Mouse (Mus musculus) MEL (cell line): ENCODE data around the gene 4930438A08Rik. TPM values are rescaled to one million over a fixed set of nuclear protein-coding genes. Genes with fewer than 3 reads are reported as not detected.

Experiments used
- DNase-seq: peaks from one replicate; pipeline ENCODE4 v3.0.0; 2011; ENCODE audit warnings: low read depth, low spot score
- H3K27ac ChIP-seq: 2 replicates; pipeline ENCODE4 v1.5.1; 2012; ENCODE audit warnings: low read depth, mild to moderate bottlenecking, control low read depth, low read length, moderate library complexity; ENCODE audit not compliant: control insufficient read depth
- H3K27me3 ChIP-seq, 2 experiments: fragments of 150-350 bp in 1 of 2; sonication (generic) in 1 of 2; 2 replicates each; pipeline ENCODE4 v1.6.1; 2012; ENCODE audit warnings: low read length in 2 of 2, mild to moderate bottlenecking in 2 of 2, improper control_type of control experiment in 1 of 2, moderate library complexity in 1 of 2; ENCODE audit not compliant: insufficient read depth in 2 of 2, control insufficient read depth in 1 of 2
- H3K36me3 ChIP-seq, 2 experiments: 2 replicates each; pipeline ENCODE4 v1.6.1; 2012 to 2014; ENCODE audit warnings: low read length in 2 of 2, improper control_type of control experiment in 1 of 2, inconsistent platforms in 1 of 2, mild to moderate bottlenecking in 1 of 2; ENCODE audit not compliant: insufficient read depth in 2 of 2, control insufficient read depth in 1 of 2
- H3K4me1 ChIP-seq, 2 experiments: fragments of 150-350 bp in 1 of 2; sonication (generic) in 1 of 2; 2 replicates each; pipeline ENCODE4 v1.6.1; 2012; ENCODE audit warnings: low read length in 2 of 2, improper control_type of control experiment in 1 of 2, mild to moderate bottlenecking in 1 of 2; ENCODE audit not compliant: insufficient read depth in 2 of 2, control insufficient read depth in 1 of 2
- H3K4me3 ChIP-seq, 2 experiments: fragments of 150-350 bp in 1 of 2; sonication (generic) in 1 of 2; 2 replicates each; pipeline ENCODE4 v1.5.1; 2012; ENCODE audit warnings: low read depth in 2 of 2, low read length in 2 of 2, mild to moderate bottlenecking in 2 of 2, moderate library complexity in 2 of 2, control low read depth in 1 of 2, improper control_type of control experiment in 1 of 2; ENCODE audit not compliant: control insufficient read depth in 1 of 2, insufficient read depth in 1 of 2
- H3K79me2 ChIP-seq: 2 replicates; pipeline ENCODE4 v1.6.1; 2012; ENCODE audit warnings: mild to moderate bottlenecking, low read length, moderate library complexity; ENCODE audit not compliant: control insufficient read depth, poor library complexity, insufficient read depth
- H3K9ac ChIP-seq: 2 replicates; pipeline ENCODE4 v1.6.1; 2012; ENCODE audit warnings: low read depth, mild to moderate bottlenecking, control low read depth, low read length, moderate library complexity; ENCODE audit not compliant: control insufficient read depth, poor library complexity, severe bottlenecking
- H3K9me3 ChIP-seq: fragments of 150-350 bp; sonication (generic); replicated peaks from 2 replicates; pipeline ENCODE4 v1.6.1; 2012; ENCODE audit warnings: mild to moderate bottlenecking, low read length, improper control_type of control experiment, moderate library complexity; ENCODE audit not compliant: insufficient read depth
- BHLHE40 ChIP-seq: IDR thresholded peaks from 2 replicates; pipeline ENCODE4 v1.6.1; 2012; ENCODE audit warnings: low read depth, mild to moderate bottlenecking, inconsistent platforms, low read length, improper control_type of control experiment, borderline replicate concordance
- CHD1 ChIP-seq: IDR thresholded peaks from 2 replicates; pipeline ENCODE4 v1.6.1; 2012; ENCODE audit warnings: low read depth, mild to moderate bottlenecking, inconsistent platforms, low read length, improper control_type of control experiment
- CHD2 ChIP-seq: IDR thresholded peaks from 2 replicates; pipeline ENCODE4 v1.6.1; 2011; ENCODE audit warnings: low read length, improper control_type of control experiment
- ELF1 ChIP-seq: IDR thresholded peaks from 2 replicates; pipeline ENCODE4 v1.6.1; 2014; ENCODE audit warnings: low read depth, mild to moderate bottlenecking, inconsistent platforms, low read length, improper control_type of control experiment, moderate library complexity
- ETS1 ChIP-seq: IDR thresholded peaks from 2 replicates; pipeline ENCODE4 v1.6.1; 2012; ENCODE audit warnings: low read depth, mild to moderate bottlenecking, inconsistent platforms, low read length, improper control_type of control experiment, moderate library complexity
- GABPA ChIP-seq: IDR thresholded peaks from 2 replicates; pipeline ENCODE4 v1.6.1; 2012; ENCODE audit warnings: low read depth, mild to moderate bottlenecking, inconsistent platforms, low read length, improper control_type of control experiment, moderate library complexity
- GATA1 ChIP-seq: IDR thresholded peaks from 2 replicates; pipeline ENCODE4 v1.6.1; 2011; ENCODE audit warnings: low read depth, low read length, improper control_type of control experiment
- MYC ChIP-seq: IDR thresholded peaks from 2 replicates; pipeline ENCODE4 v1.6.1; 2011; ENCODE audit warnings: low read depth, mild to moderate bottlenecking, low read length, improper control_type of control experiment, moderate library complexity
- NELFE ChIP-seq: IDR thresholded peaks from 2 replicates; pipeline ENCODE4 v1.6.1; 2011; ENCODE audit warnings: low read depth, low read length, improper control_type of control experiment
- NRF1 ChIP-seq: IDR thresholded peaks from 2 replicates; pipeline ENCODE4 v1.6.1; 2014; ENCODE audit warnings: low read depth, mild to moderate bottlenecking, inconsistent platforms, low read length, improper control_type of control experiment, moderate library complexity; ENCODE audit not compliant: poor library complexity, insufficient read depth, severe bottlenecking
- POLR2A ChIP-seq, 2 experiments: IDR thresholded peaks; 2 replicates each; pipeline ENCODE4 v1.6.1; 2011 to 2012; ENCODE audit warnings: low read length in 2 of 2, mild to moderate bottlenecking in 2 of 2, control low read depth in 1 of 2, improper control_type of control experiment in 1 of 2, low read depth in 1 of 2, moderate library complexity in 1 of 2; ENCODE audit not compliant: control insufficient read depth in 1 of 2, insufficient read depth in 1 of 2, poor library complexity in 1 of 2
- POLR2AphosphoS5 ChIP-seq: IDR thresholded peaks from 2 replicates; pipeline ENCODE4 v1.6.1; 2012; ENCODE audit warnings: low read depth, borderline replicate concordance, mild to moderate bottlenecking, inconsistent platforms, low read length, moderate library complexity, mixed read lengths
- RCOR1 ChIP-seq: IDR thresholded peaks from 2 replicates; pipeline ENCODE4 v1.6.1; 2012; ENCODE audit warnings: low read depth, mild to moderate bottlenecking, inconsistent platforms, low read length, improper control_type of control experiment
- SIN3A ChIP-seq: IDR thresholded peaks from 2 replicates; pipeline ENCODE4 v1.6.1; 2012; ENCODE audit warnings: low read length, improper control_type of control experiment, inconsistent platforms
- SMC3 ChIP-seq: IDR thresholded peaks from 2 replicates; pipeline ENCODE4 v1.6.1; 2011; ENCODE audit warnings: low read depth, low read length, improper control_type of control experiment
- TCF12 ChIP-seq: IDR thresholded peaks from 2 replicates; pipeline ENCODE4 v1.6.1; 2014; ENCODE audit warnings: low read depth, mild to moderate bottlenecking, inconsistent platforms, low read length, improper control_type of control experiment, moderate library complexity
- USF1 ChIP-seq: IDR thresholded peaks from 2 replicates; pipeline ENCODE4 v1.6.1; 2014; ENCODE audit warnings: low read depth, mild to moderate bottlenecking, inconsistent platforms, low read length, improper control_type of control experiment, moderate library complexity
- polyA plus RNA-seq, 2 experiments: library from polyadenylated mRNA; stranded (reverse) in 1 of 2; unstranded in 1 of 2; fragments of >175 nt in 1 of 2; fragments of >200 nt in 1 of 2; gene quantifications; 2 replicates each; pipeline versions ENCODE4 v1.2.1 to v1.2.4; 2012; ENCODE audit warnings: low replicate concordance in 2 of 2, low read depth in 1 of 2; ENCODE audit not compliant: insufficient read length in 2 of 2, insufficient read depth in 1 of 2, missing spikeins in 1 of 2
- total RNA-seq: library from RNA; depleted of rRNA; stranded (reverse); fragments of 300-350 nt; gene quantifications from 2 replicates; pipeline ENCODE4 v1.2.3, GENCODE M21; 2012

The 4930438A08Rik gene
- total and polyA plus RNA-seq, 3 experiments: not detected

GRCm38 (mm10) chr11:58281970-58282496, 7.4 kb downstream of the 4930438A08Rik start:
- no peak overlapping the region for H3K27ac ChIP-seq
- peaks cover 24 to 35% of the 10 kb centered on the region in 2 experiments for H3K27me3 ChIP-seq
- H3K36me3 ChIP-seq: no peaks in the 10 kb centered on the region
- H3K79me2 ChIP-seq: no peaks in the 10 kb centered on the region
- TF ChIP-seq NELFE: no peak
- TF ChIP-seq RCOR1: no peak
- TF ChIP-seq ETS1: no peak
- TF ChIP-seq GATA1: no peak
- no peak for TF ChIP-seq CHD2
- no peak overlapping the region for H3K4me3 ChIP-seq
- no peaks in the 10 kb centered on the region for H3K4me1 ChIP-seq
- DNase-seq: no peak
- no peak overlapping the region for H3K9ac ChIP-seq
- H3K9me3 ChIP-seq: no peaks in the 10 kb centered on the region

- TF ChIP-seq TCF12: no peak
- TF ChIP-seq MYC: no peak
- TF ChIP-seq NELFE: no peak
- TF ChIP-seq NRF1: no peak
- TF ChIP-seq CHD1: no peak
- H3K9me3 ChIP-seq: no peaks in the 10 kb centered on the region
- H3K4me3 ChIP-seq: no peak overlapping the region
- no peak overlapping the region for H3K9ac ChIP-seq
- no peaks in the 10 kb centered on the region for H3K79me2 ChIP-seq
- no peaks in the 10 kb centered on the region for H3K4me1 ChIP-seq
- peaks cover 27 to 34% of the 10 kb centered on the region in 2 experiments for H3K27me3 ChIP-seq
- no peak overlapping the region for H3K27ac ChIP-seq
- H3K36me3 ChIP-seq: no peaks in the 10 kb centered on the region
- no peak for DNase-seq
These were observed 7.9 kb downstream of the 4930438A08Rik start for GRCm38 (mm10) chr11:58282518-58282917.

DNA sequence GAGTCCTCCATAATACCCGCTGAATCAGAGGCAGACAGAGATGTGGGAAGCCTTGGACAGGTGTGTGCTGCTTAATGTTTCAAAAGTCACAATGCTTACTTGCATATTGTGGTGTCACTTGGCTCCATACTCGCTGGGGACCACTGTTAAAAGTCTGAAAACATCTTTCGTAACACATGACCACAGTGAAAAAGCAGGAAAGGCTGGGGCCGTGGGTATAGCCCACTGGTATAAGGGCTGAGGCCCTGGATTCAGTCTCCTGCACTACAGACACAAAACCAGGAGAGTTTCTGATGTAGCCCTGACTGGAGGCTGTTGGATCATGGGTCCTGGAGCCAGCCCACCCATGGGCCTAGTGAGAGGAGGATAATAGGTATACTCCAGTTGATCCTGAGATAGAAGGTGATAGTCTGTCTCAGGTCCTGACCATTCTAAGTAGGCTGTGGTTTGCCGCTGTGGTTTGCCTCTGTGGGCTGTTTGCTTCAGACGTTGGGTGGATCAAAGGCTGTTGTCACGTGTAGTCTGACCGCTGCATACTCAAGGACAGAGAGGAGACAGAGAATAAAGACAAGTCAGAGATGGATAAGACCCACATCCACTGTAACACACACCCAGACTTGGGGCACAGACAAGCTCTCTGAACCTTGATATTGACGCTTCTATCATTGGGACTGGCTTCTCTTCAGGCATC, 15.5 kb downstream of the 4930438A08Rik start:
- H3K4me1 ChIP-seq: no peaks in the 10 kb centered on the region
- no peaks in the 10 kb centered on the region for H3K9me3 ChIP-seq
- H3K27ac ChIP-seq: no peak overlapping the region
- no peak for DNase-seq
- no peak overlapping the region for H3K4me3 ChIP-seq
- H3K79me2 ChIP-seq: no peaks in the 10 kb centered on the region
- no peak for TF ChIP-seq POLR2AphosphoS5
- TF ChIP-seq GABPA: no peak
- TF ChIP-seq BHLHE40: no peak
- TF ChIP-seq TCF12: no peak
- TF ChIP-seq SMC3: no peak
- TF ChIP-seq USF1: no peak
- no peak for TF ChIP-seq SIN3A
- TF ChIP-seq NRF1: no peak
- no peak for TF ChIP-seq ELF1
- TF ChIP-seq POLR2A (IDR thresholded peaks at IDR 0.05; ENCODE audit: control insufficient read depth in 1 of 2, insufficient read depth in 1 of 2, low read depth in 1 of 2, low read length in 2 of 2, poor library complexity in 1 of 2): no peak
- TF ChIP-seq, all 39 proteins: peak for 0
- Histone ChIP-seq H3K9ac (no peak overlapping the region), H3K27me3 (peaks cover 9 to 10% of the 10 kb centered on the region in 2 experiments), H3K36me3 (no peaks in the 10 kb centered on the region)
